Mouse (Mus musculus): Measurements from ENCODE around the gene Tmem128.

DNA sequence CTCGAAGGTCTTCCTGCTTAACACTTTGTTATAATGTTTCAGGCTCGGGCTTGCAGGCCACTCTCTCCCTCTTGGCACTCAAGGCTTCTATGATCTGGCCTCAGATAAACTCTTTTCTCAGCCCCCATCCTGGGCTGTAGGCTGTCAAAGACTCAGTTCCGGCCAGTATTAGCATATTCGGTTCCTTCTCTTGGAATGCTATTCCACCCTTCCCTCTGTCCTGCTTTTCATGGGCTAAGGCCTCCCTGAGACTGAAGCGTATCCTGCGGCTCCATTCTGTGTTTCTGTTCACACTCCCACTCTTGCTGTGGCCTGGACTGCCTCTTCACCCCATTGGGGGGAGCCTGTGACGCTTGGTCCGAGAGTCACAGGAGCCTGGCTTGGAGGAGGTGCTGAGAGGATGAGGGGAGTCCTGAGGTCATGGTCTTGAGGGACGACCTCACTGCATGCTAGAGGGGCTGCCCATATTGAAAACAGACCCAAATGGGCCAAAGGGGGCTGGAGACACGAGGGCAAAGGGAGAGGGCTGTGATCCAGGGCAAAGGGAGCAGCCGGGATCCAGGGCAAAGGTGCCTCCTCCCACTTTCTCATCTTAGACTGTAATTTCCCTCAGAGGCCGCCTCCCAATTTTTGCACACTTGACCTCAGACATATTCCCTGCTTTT lies 18.1 kb downstream of the Tmem128 start:
- TF ChIP-seq POLR2A (IDR thresholded peaks at IDR 0.05; ENCODE audit: borderline replicate concordance, low read depth, low read length) = no peak
- no peak for TF ChIP-seq CTCF (IDR thresholded peaks at IDR 0.05; ENCODE audit: low read depth, low read length)

All from bone marrow macrophage, adult 2 months (primary cell).